Mouse (Mus musculus): ENCODE data around the gene Aarsd1.
A peak's percentile ranks its signal among the peaks of the same experiment; 100 is the strongest.
"Not testable (repeated sequence)": the region's sequence is repeated elsewhere in the genome, so short reads cannot be mapped to it uniquely, and the experiment has no call there.

The Aarsd1 gene

GRCm38 (mm10) chr11:101446860-101447259, 29.4 kb upstream of the Aarsd1 start:
- not testable (repeated sequence) for DNase-seq (ENCODE audit: low spot score)

- no peak for DNase-seq (ENCODE audit: low spot score)
Measured at GRCm38 (mm10) chr11:101446319-101446718, 28.9 kb upstream of the Aarsd1 start.

GRCm38 (mm10) chr11:101442760-101443159, 25.3 kb upstream of the Aarsd1 start:
- DNase-seq (ENCODE audit: low spot score): no peak

- peak; percentile 100 for DNase-seq (ENCODE audit: low spot score)
Measured at GRCm38 (mm10) chr11:101442127-101442693, 24.8 kb upstream of the Aarsd1 start, which contains the start of gene Rpl27. Rpl27 (plus strand) TSS chr11:101442298.

GRCm38 (mm10) chr11:101441450-101442126, 24.2 kb upstream of the Aarsd1 start:
- DNase-seq (ENCODE audit: low spot score): not testable (repeated sequence)

GRCm38 (mm10) chr11:101438006-101438405, 20.6 kb upstream of the Aarsd1 start:
- not testable (repeated sequence) for DNase-seq (ENCODE audit: low spot score)

- DNase-seq (ENCODE audit: low spot score): no peak
Measured at GRCm38 (mm10) chr11:101436916-101437315, 19.5 kb upstream of the Aarsd1 start.

- DNase-seq (ENCODE audit: low spot score): no peak
Measured at GRCm38 (mm10) chr11:101435831-101436230, 18.4 kb upstream of the Aarsd1 start.

GRCm38 (mm10) chr11:101433396-101433795, 16.0 kb upstream of the Aarsd1 start:
- DNase-seq (ENCODE audit: low spot score): no peak

- no peak for DNase-seq (ENCODE audit: low spot score)
Measured at GRCm38 (mm10) chr11:101431327-101431726, 13.9 kb upstream of the Aarsd1 start.

GRCm38 (mm10) chr11:101426165-101426564, 8.8 kb upstream of the Aarsd1 start:
- DNase-seq (ENCODE audit: low spot score): no peak

- DNase-seq (ENCODE audit: low spot score): peak; percentile 94
Measured at GRCm38 (mm10) chr11:101424925-101425813, 7.8 kb upstream of the Aarsd1 start, which contains the start of the genes Rundc1 and Ptges3l. Rundc1 (plus strand) TSS chr11:101425085. Ptges3l (minus strand) TSS chr11:101425333.

- no peak for DNase-seq (ENCODE audit: low spot score)
Measured at GRCm38 (mm10) chr11:101424105-101424851, 6.9 kb upstream of the Aarsd1 start, which contains the start of gene Gm27029. Gm27029 (minus strand) TSS chr11:101424796.

GRCm38 (mm10) chr11:101420148-101420547, 2.7 kb upstream of the Aarsd1 start:
- no peak for DNase-seq (ENCODE audit: low spot score)

GRCm38 (mm10) chr11:101419610-101420009, 2.2 kb upstream of the Aarsd1 start:
- no peak for DNase-seq (ENCODE audit: low spot score)

GRCm38 (mm10) chr11:101418991-101419390, 1.6 kb upstream of the Aarsd1 start:
- no peak for DNase-seq (ENCODE audit: low spot score)

- peak; percentile 70 for DNase-seq (ENCODE audit: low spot score)
Measured at GRCm38 (mm10) chr11:101416433-101417100, 848 bp downstream of the Aarsd1 start.

- no peak for DNase-seq (ENCODE audit: low spot score)
Measured at GRCm38 (mm10) chr11:101415306-101415705, 2.1 kb downstream of the Aarsd1 start.

- DNase-seq (ENCODE audit: low spot score): peak; percentile 42
Measured at GRCm38 (mm10) chr11:101395110-101395509, 22.3 kb downstream of the Aarsd1 start.

- no peak for DNase-seq (ENCODE audit: low spot score)
Measured at GRCm38 (mm10) chr11:101381817-101382216, 35.6 kb downstream of the Aarsd1 start.

- DNase-seq (ENCODE audit: low spot score): no peak
Measured at GRCm38 (mm10) chr11:101378926-101379325, 38.5 kb downstream of the Aarsd1 start.

Data from c-Kit-positive CD71-positive TER-119-positive erythroid progenitor cells, embryonic 14.5 days (primary cell).